Mouse (Mus musculus) fibroblast of lung, adult 2 months (primary cell): Measurements from ENCODE around the gene Adgrv1.

Experiments used
- DNase-seq: peaks from one replicate; pipeline ENCODE4 v3.0.0-alpha.2; 2011; ENCODE audit warnings: low read depth

The Adgrv1 gene

DNA sequence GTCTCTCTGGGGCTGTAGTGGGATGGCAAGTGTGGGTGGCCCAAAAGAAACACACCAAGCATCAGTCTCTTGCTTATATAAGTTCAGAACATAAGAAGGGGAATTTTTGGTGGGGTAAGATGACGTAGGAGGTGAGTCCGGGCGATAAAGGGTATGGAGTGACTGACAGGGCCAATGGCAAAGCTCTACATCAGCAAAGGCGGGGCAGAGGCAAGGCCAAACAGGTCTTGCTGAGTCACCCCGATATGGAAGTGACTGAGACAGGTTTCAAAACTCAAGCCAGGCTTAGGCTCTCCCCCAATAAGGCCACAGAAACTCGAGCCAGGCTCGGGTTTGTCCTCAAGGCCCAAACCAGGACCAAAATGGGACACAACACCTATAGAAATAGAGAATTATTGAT lies 394.1 kb downstream of the Adgrv1 start:
- DNase-seq: no peak

DNA sequence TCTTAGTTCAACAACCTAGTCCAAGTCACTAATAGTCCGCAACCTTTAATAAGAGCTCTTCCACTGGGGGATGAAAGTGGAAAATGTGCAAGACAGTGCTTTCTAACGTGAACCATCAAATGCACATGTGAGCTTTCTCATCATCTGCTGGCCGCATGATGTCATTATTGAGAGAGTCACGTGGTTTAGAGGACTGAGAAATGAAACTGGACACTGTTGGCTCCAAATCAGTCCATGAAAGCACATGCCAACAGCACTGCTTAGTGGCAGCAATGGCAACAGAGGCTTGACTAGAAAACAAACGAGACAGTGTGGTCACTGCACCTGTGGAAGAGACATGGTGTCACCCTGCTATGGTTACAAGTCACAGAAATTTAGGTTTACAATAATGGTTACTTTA lies 395.0 kb downstream of the Adgrv1 start:
- no peak for DNase-seq

DNA sequence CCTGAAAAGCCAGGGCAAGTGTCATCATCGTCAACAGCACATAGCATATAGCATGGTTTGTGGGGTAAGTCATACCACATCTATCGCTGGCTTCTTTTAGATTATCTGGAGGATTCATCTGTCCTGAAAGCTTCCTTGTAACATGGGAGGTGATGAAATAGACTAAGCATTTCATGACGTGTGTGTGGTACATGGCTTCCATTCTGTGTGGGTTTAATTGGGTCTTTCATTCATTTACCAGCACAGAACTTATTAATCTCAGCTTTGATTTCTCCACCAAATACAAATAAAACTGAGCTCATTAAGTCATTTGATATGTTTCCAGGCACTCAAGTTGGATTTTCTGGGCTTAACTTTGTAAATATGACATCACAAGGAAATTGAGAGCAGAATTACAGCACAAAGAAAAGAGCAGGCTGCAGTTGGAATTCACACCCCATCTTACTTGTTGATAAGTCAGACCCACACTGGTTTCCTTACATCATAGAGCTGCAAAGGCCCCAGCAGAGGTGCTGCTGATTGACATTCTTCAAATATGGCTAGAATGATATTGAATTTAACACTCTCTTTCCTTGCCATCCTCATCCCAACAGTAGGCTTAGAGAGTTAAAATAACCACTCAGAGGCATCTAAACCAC lies 396.1 kb downstream of the Adgrv1 start:
- DNase-seq: no peak

DNA sequence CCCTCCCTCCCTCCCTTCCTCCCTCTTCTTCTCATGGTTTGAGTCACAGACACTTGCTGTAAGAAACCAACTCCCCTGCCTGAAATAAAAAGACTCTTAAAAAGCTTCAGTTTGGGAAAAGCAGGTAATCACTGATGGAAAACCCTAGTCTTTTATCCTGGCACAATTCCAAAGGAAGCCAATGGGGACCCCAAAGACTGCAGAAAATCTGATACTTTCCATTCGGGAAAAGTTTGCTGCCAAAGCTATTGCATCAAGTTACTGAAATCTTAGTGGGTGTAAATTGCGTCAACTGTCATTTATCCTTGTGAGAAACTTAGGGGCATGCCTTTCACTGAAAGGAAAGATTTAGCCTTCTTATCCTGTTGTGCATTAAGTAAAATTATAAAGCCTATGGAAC lies 398.9 kb downstream of the Adgrv1 start:
- DNase-seq: no peak

DNA sequence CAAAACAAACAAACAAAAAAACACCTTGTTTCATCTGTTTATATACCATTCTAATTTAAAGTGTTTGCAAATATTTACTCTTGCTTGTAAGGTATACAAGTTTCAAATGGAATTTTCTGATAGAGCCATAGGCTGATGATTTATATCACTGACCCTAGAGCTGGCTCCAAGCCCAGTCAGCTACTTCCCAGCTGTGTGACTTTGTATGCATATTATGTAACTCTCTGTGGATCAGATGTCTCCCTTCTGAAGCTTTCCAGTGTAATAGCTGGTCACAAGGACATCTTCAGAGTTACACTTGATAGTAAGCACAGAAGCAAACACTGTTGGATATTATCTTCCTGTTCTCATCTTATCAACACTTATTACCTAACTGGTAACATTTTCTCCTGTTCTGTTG lies 400.1 kb downstream of the Adgrv1 start:
- DNase-seq: no peak

DNA sequence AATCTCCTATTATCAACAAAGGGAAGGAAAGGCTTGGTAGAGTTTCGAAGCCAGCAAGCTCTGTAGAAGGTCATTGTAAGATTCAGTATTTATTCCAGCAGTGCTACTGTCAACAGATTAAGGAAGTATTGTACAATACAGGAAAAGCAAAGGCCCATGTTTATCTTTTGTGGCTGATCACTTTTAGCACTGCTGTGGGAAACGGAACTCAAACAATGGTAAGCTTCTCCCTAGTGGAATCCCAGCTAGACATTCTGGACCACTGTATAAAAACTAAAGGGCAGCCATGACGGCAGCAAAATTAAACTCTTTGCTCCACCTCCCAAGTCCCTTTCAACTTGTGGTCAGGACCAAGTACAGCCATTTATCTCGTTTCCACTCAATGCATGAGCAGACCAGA lies 402.8 kb downstream of the Adgrv1 start:
- DNase-seq: no peak

DNA sequence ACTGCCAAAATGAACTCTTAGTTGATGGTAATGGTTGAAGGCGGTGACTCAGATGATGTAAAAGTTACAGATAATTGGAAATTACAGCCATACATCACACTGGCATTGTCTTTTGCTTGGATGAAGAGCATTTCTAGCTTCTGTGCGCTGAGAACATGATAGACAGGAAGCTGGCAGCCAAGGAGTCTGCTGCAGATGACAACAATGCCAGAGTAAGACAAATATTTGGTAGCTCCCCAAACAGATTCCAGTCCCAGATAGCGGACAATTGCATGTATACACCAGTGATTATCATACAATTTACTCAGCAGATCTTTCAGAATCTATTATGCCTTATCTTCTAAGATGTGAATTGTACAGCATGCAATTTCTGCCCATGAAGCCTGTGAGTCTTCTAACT lies 409.2 kb downstream of the Adgrv1 start:
- DNase-seq: no peak

DNA sequence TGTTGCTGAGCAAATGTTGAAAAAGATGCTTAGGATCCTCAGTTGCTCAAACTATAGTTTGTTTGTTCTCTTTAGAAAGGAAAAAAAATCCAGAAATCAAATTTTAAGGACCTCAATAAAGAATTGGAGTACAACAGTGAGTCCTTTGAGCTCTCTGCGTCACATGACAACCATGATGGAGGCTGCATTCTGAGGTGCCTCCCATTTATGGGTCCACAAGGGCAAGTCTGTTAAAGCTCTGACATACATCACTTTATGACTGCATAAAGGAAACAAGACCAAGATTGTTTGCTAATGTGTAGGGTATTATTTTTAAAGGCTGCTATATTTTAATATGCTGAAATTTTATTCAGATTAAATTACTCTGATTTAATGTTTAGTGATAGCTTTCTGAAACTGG lies 410.6 kb downstream of the Adgrv1 start:
- DNase-seq: no peak

DNA sequence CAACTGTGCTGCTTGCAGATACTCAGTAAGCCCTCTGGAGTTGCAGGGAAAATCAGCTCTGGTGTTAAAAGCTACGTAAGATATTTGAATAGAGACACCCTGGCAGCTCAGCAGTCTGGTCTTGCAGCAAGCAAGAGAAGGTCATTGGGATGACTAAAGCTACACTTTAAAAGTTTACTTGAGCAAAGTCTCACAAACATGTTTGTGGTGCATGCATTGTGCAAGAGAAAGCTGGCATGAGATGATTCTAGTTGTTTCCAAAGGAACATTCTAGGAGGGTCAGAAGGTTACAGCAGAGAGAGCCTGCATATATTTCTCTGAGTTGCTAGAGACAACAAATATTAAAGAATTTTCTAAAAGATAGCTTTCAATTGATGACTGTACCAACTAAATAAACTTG lies 421.5 kb downstream of the Adgrv1 start:
- DNase-seq: no peak

DNA sequence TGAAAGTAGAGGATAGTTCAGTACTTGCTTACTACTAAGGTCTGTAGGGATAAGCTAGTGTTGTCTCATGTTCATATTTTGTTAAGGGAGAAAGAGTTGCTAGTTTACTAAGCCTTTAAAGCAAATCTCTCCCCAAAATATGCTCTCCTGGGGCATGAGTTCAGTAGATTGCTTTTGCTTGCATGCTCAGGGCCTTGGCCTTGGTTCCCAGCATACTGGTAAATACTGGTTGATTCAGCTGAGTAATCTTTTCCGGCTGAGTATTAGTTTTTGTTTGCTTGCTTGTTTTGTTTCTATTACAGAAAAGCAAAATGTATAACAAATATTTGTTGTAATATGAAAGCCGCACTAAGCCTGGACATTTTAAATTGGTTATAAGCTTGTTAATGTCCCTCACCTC lies 422.4 kb downstream of the Adgrv1 start:
- no peak for DNase-seq

DNA sequence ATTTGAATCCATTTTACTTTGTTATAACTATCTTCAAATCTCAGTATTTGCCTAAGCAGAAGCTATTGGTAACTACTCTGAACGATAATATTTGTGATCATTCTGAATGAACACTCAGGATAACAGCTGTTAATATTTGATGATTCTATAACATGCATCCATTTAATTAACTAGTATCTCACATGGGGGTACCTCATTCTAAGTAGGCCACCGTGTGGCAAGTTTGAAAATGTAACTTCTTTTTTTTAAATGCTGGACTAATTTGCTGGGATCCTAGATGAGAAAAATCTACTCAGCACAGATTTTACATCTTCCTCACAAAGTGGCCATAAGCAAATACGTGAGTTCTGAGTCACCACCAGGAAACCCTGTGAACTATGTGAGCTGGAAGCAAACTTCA lies 423.1 kb downstream of the Adgrv1 start:
- no peak for DNase-seq

DNA sequence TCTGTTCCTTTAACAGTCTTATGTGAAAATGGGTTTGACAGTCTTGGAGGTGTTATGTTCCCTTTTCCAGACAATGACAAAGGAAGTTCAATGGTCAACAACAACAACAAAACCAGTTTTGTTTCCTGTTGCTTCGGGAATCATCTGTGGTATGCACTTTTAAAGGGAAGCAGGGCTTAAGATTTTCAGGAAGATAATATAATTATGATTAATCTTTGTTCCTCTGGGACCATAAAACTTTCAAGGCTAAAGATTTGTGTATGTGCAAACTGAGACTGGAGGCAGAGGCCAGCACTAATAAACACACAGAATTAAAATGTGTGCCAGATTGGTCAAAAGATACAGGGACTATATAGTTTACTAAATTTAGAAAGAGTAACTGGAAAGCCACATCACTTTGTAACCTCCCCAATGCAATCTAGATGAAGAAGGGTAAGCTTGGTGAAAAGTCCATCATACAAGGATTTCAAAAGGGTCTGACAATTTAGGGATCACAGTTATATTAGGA lies 424.8 kb downstream of the Adgrv1 start:
- DNase-seq: no peak

DNA sequence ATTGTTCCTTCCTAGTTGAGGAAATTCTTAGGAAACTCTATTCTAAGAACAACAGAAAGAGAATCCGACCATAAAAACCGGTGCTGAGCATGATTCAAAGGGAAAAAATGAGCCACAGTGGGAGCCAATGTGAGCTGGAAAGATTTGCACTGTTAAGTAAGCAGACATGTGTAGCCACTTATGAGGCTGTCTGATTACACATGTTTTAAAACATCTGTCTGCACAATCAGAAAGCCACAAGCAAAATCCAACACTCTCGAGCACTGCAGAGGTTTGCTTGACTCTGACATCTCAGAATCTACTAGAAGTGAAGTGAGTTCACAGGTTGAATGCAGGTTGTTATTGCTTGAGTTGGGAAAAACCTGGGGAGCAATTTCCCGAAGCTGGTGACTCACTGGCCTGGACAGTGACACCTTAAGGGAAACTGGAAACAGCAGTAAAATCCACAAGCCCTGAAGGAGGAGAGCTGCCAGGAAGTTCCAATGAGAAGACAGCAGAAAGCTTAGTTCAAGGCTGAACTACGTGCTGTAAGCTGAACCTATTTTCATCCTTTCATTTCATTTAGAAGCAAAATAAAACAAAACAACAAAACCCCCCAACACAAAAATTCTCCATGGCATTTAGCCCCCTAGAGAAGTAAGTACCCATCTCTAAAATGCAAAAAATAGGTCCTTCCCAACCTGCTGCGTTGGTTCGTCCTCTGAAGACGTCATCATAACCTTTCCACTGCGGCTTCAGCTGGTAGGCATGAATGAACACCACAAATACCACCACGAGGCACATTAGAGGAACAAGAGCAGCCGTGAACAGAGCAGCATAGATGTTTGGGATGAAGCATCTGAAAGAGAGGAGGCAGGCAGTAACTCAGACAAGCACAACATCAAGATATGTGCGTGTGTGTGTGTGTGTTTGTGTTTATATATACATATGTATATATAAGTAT lies 450.7 kb downstream of the Adgrv1 start:
- DNase-seq: peak; percentile 87

DNA sequence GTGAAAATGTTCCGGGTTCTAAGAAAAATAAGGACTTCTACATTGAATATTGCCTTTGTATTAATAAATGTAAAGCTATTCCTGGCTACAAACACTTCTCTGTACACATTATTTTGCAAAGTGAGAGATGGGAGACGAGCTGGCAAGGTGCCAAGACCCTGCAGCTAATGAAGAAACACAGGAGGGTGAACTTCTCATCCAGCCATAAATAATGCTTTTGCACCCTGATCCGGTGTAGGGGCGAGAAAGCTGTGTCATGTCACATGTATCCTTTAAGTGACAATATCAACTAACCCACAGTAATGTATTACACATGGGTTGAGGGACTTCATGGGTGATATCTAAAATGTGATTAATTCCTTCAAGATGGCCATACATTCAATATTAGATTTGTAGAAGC lies 451.5 kb downstream of the Adgrv1 start:
- DNase-seq: no peak

DNA sequence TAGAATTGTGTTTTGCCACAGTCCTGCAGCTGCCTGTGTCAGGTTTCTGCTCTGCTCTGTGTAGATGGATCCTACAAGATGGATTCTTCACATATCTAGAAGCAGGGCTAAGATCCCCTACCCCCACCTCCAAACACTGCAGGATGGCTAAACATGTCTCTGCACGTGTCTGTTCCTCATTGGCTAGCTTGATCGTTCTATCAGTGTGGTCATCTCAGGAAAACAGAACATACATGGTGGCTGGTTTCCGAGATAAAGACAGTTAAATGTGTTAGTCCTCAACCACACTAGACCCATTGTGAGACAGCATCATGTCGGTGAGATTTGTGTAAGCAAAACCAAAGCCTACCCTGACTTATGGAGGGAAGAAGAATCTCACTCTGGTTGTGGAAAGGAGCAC lies 456.1 kb downstream of the Adgrv1 start:
- DNase-seq: no peak

DNA sequence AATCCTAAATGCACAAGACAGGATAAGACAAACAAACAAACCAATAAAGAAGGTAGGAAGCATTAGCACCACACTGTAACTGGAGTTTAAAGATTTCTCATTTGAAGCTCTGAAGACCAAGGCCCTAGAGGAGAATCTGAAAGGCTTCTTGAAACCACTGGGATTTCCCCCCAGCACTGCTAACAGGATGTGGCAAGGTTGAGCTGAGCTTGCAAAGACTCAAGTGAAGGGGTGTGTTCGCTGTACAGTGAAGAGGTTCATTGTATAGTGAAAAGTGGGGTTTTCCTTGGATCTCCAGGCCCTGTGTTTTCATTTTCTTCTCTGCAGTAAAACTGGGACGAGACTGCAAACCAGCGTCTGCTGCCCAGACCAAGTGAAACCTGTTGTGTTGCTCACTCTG lies 456.9 kb downstream of the Adgrv1 start:
- DNase-seq: no peak

DNA sequence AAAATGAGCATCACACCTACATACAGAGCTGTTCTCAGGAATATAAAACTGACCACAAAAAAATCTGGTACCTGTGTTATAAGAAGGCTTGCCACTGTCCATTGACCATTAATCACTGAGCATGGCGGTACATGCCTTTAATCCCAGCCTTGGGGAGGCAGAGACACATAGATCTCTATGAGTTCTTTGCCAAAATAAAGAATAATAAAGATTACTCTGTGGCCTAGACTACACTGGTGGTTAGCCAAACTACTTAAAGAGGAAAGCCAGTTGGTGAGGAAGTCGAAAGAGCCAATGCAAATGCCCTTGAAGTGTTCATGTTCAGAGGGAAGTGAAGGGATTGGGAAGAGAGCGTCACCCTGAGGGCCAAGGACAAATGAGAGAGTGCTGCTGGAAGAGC lies 461.8 kb downstream of the Adgrv1 start:
- no peak for DNase-seq

DNA sequence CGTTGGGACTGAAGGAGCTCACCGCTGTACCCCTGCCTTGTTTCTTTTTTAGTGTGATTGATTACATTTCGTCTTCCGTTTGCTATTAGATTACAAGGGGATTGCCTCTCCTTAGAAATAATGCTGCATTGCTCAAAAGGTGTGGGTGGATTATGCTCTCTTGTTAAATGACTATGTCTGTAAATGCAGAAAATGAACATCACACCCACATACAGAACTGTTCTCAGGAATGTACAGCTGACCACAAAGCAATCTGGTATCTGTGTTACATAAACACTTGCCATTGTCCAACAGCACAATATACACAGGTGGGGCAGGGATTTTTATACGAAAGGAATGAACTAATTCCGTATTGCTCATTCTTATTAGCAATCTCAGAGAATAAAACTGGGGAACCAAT lies 465.5 kb downstream of the Adgrv1 start:
- DNase-seq: no peak

DNA sequence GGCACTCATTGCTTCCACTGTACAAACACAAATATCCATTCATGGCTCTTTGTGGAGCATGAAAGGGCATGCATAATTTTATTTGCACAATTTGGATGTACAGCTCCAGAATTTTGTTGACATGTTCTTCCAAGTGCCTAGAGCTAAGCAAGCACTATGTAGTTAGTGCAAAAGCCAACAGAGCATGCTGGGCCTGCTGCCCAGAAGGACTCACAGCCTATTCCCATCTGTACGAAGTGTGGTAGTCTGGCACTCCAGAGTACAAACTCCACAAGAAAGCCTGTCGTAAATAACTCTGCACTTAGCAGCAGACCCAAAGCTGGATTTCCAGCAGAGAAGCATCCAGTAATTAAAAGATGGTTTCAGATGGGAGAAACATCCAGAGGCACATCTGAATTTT lies 473.1 kb downstream of the Adgrv1 start:
- DNase-seq: no peak

DNA sequence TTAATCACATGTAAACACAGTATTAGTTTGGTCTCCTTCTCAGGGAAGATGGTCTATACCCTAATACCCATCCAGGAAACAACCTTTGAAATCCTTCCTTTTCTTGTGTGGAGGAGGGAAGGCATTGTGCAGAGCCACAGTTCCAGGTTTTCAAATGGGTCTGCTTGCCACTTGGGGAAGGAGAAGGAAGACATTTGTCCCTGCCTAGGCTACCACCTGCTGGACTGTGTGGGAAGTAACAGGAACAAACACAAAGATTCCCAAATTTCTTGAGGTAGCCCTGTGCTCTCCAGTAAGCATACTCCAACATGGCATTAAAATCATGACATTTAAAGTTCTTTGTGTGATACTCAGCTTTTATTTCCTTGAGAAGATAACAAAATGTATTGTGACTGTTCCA lies 477.6 kb downstream of the Adgrv1 start:
- peak; percentile 45 for DNase-seq

DNA sequence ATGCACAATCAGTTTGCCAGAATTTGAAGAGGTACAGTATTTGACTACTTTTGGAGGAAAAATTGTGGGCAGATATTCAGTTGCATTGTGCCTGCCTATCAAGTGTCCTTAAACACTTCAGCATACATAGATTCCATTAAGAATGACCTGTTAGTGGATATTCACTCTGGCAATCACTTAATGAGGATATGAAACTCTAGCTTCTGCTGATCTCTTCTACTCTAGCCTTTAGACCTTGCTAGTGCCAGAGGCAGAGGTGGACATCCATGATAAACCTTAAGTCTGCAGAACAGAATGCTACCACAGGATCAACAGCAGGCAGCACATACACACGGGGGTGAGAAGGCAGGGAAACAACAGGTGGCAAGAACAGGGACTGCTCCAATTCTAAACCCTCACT lies 488.5 kb downstream of the Adgrv1 start:
- no peak for DNase-seq

DNA sequence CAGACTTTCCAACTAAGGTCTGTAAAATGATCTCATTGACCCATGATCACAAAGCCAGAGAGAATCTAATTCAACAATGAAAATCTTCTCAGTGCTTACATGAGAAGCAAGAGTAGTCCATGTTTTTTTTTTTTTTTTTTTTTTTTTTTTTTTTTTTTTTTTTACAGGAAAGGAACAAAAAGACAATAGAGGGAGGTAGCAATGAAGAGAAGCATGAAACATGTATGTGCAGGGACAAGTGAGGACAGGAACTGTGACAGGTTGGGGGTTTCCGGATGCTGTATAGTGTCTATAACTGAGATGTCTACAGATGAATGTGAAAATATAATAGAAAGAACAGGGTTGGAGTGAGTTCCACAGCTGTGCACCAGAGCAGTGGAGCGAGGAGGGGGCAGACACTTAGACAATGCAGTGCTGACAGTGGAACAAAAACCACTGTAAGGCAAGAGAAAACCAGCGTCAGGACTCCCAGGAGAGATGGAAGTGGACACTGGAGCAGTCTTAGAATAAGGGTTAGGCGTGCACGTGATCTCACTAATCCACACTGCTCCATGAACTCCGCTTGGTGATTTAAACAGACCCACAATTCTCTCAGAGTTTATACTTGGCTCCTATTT lies 490.6 kb downstream of the Adgrv1 start:
- no peak for DNase-seq
